Mouse (Mus musculus): ENCODE results near the gene Ythdf1. TPM values are rescaled to one million over a fixed set of nuclear protein-coding genes. Genes with fewer than 3 reads are reported as not detected.

Gene Ythdf1
- total RNA-seq, 2 experiments from 2014 or later, result 58.7 to 64.4 TPM

- no peak for DNase-seq (ENCODE audit: low spot score in 2 of 2)
Observed at GRCm38 (mm10) chr2:180915886-180916433, 4.8 kb downstream of the Ythdf1 start.

DNA sequence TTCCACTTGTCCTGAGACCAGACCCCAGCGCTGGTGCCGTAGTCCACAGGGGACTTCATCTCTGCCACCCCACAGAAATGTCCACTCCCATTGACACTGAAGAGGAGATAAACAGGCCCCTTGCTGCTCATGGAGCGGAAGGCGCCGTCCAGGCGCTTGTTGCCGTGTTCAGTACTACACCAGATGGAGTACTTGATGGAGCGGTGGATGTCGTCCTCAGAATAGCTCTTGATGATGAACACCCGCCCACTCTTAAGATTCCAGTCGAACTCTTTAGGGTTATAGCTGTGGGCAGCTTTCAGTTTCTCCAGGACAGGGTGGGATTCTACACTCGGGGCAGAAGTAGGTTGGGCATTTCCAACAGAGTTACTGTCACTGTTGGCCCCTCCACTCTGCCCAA, 9.8 kb downstream of the Ythdf1 start:
- no peak for DNase-seq (ENCODE audit: low spot score in 2 of 2)

- no peak for DNase-seq (ENCODE audit: low spot score in 2 of 2)
Observed at GRCm38 (mm10) chr2:180905556-180906221, 15.1 kb downstream of the Ythdf1 start.

- no peak for DNase-seq (ENCODE audit: low spot score in 2 of 2)
Observed at GRCm38 (mm10) chr2:180904435-180905208, 16.1 kb downstream of the Ythdf1 start.

- DNase-seq (ENCODE audit: low spot score in 2 of 2), result no peak
Observed at GRCm38 (mm10) chr2:180902086-180902485, 18.7 kb downstream of the Ythdf1 start.

GRCm38 (mm10) chr2:180897857-180898256, 22.9 kb downstream of the Ythdf1 start:
- no peak for DNase-seq (ENCODE audit: low spot score in 2 of 2)

- no peak for DNase-seq (ENCODE audit: low spot score in 2 of 2)
Observed at GRCm38 (mm10) chr2:180896819-180897625, 23.7 kb downstream of the Ythdf1 start.

- no peak for DNase-seq (ENCODE audit: low spot score in 2 of 2)
Observed at GRCm38 (mm10) chr2:180895837-180896525, 24.8 kb downstream of the Ythdf1 start.

DNA sequence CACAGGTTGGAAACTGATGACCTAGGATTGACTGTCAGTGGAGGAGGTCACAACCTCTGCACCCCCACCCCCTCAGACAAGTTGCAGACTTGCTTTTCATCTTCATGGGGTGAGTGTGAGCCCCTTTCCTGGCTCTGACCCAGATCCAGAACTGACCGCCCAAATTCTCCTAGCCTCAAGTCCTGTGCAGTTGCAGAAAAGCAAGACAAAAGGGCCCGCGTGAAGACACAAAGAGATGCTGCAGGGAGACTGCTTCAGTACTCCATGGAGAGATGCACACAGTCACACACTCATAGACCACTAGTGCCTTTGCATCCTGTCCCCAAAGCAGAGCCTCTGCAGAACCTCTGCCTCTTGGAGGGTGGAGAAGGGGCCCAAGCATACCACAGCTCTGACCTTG, 25.4 kb downstream of the Ythdf1 start:
- DNase-seq (ENCODE audit: low spot score in 2 of 2), result no peak

GRCm38 (mm10) chr2:180894734-180895133, 26.0 kb downstream of the Ythdf1 start:
- DNase-seq (ENCODE audit: low spot score in 2 of 2), result peak in 1 of 2 experiments; percentile 31

DNA sequence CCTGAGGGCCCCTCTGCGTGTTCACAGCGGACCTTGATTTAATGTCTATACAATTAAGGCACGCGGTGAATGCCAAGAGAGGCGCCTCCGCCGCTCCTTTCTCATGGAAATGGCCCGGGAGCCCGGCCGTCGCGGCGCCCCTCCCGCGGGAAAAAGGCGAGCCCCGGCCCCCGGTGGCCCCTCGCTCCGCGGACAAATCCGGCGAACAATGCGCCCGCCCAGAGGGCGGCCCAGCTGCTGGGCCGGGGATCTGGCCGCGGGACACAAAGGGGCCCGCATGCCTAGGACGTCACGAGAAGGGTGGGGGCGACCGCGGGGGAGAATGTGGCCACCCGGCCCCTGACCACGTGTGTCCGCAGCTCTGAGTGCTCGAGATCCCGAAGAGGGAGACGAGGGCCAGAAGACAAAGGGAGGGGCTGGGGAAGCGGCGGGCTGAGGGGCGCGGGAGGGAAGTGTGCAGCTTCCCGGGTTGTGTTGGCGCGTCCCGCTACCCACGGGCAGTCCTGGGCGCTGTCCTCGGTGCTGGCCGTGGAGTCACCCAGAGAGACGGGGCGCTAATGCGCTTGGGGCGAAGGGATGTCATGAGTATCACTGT, 26.6 kb downstream of the Ythdf1 start:
- DNase-seq (ENCODE audit: low spot score in 2 of 2), result peak; percentile 16 to 37

DNA sequence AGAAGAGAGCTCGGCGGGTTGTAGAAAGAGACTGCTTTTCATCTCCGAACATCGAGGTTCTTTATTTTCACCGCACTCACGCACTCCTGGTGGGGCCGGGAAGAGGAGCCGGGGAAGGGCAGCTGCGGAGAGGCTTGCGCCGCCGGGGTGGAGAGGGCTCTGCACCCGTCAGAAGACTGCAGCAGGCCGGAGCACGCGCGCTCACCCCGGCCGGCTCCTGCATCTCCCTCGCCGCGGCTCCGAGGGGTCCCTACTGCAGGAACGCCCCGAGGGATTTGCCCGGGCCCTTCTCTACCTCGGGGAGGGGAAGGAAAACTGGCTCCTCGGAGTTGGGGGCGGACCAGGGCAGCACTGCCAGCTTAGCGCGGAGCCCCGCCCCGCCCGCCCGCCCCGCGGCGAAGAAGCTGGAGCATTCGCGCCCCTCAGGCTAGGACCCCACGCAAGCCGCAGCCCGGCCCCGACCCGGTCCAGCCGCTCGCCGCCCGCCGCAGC, 27.2 kb downstream of the Ythdf1 start:
- DNase-seq (ENCODE audit: low spot score in 2 of 2), result no peak

- DNase-seq (ENCODE audit: low spot score in 2 of 2), result no peak
Observed at GRCm38 (mm10) chr2:180892841-180893521, 27.8 kb downstream of the Ythdf1 start.

DNA sequence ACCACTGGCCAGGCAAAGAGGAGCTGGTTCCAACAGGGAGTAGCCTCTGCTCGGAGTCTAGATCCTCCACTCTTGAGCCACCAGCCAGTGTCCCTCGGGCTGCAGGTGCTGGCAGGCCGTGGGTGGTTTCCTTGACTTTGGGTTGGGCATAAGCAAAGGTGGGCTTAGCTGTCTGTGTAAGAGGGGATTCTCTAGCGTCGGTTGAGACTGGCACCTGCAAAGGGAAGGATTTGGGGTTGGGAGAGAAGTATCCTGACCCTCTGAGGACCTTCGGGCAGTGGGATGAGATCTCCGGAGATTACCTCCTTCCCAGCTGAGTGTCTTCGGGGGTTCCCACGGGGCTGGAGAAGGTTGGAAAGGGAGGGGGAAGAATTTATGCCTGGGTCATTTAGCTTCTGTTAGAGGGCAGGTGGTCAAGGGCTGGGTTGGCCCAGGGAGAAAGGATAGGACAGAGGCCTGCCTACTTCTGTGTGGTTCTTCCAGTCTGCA, 28.9 kb downstream of the Ythdf1 start:
- no peak for DNase-seq (ENCODE audit: low spot score in 2 of 2)

DNA sequence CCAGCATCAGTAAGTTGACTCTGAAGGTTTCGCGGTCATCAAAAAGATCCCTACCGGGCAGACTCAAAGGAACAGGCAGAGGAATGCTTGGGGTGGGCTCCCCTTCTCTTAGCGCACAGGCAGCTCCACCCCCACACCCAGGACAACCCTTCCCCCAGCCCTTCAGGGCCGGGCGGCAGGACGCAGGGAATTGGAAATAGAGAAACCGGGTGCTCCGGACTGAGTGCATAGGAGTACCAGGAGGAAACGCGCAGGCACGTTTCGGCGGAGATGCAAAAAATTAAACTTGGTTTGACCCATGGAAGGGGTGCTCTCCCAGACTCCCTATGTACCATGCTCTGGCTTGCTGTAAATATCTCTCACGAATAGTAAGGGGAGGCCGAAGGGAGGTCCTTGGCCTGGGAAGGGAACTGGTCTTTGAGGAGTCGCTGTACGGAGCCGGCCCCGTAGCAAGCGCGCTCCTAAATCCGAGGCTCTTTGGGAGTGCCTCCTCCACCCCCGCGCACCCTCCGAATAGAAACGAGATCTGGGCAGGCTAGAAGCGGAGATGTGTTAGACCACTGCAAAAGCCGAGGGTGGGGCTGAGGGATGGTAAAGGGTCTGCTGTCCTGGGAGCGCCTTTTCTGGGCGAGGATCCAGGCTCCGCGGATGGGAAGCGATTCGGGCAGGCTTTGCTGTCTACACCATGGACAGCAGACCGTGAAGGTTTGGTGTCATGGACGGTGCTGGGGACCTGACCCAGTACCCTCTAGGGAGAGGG, 29.5 kb downstream of the Ythdf1 start:
- no peak for DNase-seq (ENCODE audit: low spot score in 2 of 2)

DNA sequence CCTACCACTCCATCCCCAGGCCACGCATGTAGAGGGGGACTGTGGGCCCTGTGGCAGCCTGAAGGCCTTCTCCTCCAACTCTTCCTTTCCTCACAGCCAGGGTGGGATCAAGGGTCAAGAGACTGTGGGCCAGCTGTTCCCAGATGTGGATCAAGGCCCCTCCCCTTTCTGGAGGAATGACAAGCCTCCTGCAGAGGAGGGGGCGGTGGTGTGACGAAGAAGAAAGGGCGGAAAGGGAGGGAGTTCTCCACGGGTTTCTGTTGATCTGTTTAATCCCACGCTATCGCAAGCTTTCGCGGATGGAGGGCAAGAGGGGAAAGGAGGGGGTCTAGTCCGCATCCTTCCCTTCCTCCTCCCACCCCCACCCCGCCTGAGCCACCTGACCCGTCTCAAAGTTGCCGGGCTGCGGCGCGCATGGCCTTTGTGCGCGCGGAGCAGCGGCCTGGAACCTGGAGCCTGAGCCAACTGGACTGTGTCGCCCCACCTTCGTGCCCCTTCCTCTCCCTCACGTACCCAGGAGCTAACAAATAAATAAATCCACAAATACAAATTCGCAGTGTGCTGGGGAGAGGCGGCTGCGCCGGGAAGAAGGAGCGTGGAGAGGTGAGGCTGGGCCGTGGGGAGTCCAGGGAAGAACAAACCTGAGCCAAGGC, 30.2 kb downstream of the Ythdf1 start:
- DNase-seq (ENCODE audit: low spot score in 2 of 2), result no peak

GRCm38 (mm10) chr2:180889921-180890280, 30.8 kb downstream of the Ythdf1 start:
- DNase-seq (ENCODE audit: low spot score in 2 of 2), result no peak

DNA sequence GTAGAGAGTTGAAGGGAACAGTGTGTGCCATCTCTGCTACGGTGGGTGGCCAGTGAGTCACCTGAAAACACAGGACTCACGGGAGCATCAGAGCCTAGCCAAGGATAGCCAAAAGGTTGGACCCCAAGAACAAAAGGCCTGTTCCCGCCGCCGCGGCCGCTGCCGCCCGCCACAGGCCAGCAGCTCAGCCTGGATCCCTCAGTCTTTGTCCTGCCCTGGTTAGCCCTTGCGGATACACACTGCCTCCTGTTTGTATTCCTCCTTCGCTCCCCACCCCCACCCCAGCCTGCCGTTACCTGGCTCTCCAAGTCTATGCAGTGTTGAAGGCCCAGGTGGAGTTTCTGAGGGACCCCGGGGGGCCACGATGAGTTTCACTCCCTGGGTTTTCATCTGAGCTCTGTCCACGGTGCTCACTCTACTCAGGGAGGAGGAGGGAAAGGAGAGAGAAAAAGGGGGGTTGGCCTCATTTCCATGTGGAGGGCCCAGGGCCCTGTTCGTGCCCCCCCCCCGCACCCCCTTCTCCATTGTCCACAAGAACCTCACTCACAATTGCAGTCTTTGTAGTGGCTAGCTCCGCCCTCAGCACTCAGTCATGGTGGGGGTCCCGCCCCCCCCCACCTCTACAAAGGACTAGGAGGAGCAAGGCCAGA, 31.4 kb downstream of the Ythdf1 start:
- DNase-seq (ENCODE audit: low spot score in 2 of 2), result no peak

Data from adrenal gland, postnatal 4 days (tissue).